Mouse (Mus musculus) testis, adult 2 months (tissue): ENCODE results near the gene Pnpla8.

Experiments used
- CTCF ChIP-seq: fragments of 200-500 bp; IDR thresholded peaks from 2 replicates; pipeline ENCODE4 v1.5.1; 2012; ENCODE audit warnings: low read depth, mild to moderate bottlenecking, inconsistent platforms, low read length, moderate library complexity; ENCODE audit not compliant: control insufficient read depth, insufficient read depth, insufficient replicate concordance
- POLR2A ChIP-seq: fragments of 200-500 bp; IDR thresholded peaks from 2 replicates; pipeline ENCODE4 v1.6.1; 2012; ENCODE audit warnings: low read depth, mild to moderate bottlenecking, inconsistent platforms, low read length, moderate library complexity; ENCODE audit not compliant: control insufficient read depth

GRCm38 (mm10) chr12:44281534-44281933, 60.4 kb downstream of the Pnpla8 start:
- TF ChIP-seq POLR2A (no peak), CTCF (no peak)
